Mouse (Mus musculus) neural tube, embryonic 15.5 days (tissue): ENCODE measurements around the gene Syn3. TPM values are rescaled to one million over a fixed set of nuclear protein-coding genes. Genes with fewer than 3 reads are reported as not detected.
"Not testable (repeated sequence)": the region's sequence is repeated elsewhere in the genome, so short reads cannot be mapped to it uniquely, and the experiment has no call there.

Experiments
- ATAC-seq: fragments of 200-750 bp; cut with Nextera tagmentation; 2 replicates; pipeline ENCODE4 v1.8.0; 2017; ENCODE audit warnings: mild to moderate bottlenecking, moderate TSS enrichment, moderate library complexity; ENCODE audit not compliant: low FRiP score
- H3K27ac ChIP-seq: fragments of 300-500 bp; sonication (generic); replicated peaks from 2 replicates; pipeline ENCODE4 v1.5.1; 2015; ENCODE audit warnings: mild to moderate bottlenecking, inconsistent platforms
- H3K27me3 ChIP-seq: fragments of 300-500 bp; sonication (generic); replicated peaks from 2 replicates; pipeline ENCODE4 v1.6.1; 2015; ENCODE audit warnings: inconsistent platforms
- H3K36me3 ChIP-seq: fragments of 300-500 bp; sonication (generic); 2 replicates; pipeline ENCODE4 v1.6.1; 2015; ENCODE audit warnings: inconsistent platforms
- H3K4me1 ChIP-seq: fragments of 300-500 bp; sonication (generic); 2 replicates; pipeline ENCODE4 v1.6.1; 2015; ENCODE audit warnings: inconsistent platforms
- H3K4me2 ChIP-seq: fragments of 300-500 bp; sonication (generic); 2 replicates; pipeline ENCODE4 v1.6.1; 2015; ENCODE audit warnings: inconsistent platforms, mild to moderate bottlenecking, moderate library complexity
- H3K4me3 ChIP-seq: fragments of 300-500 bp; sonication (generic); replicated peaks from 2 replicates; pipeline ENCODE4 v1.5.1; 2015; ENCODE audit warnings: mild to moderate bottlenecking, inconsistent platforms
- H3K9ac ChIP-seq: fragments of 300-500 bp; sonication (generic); replicated peaks from 2 replicates; pipeline ENCODE4 v1.6.1; 2015; ENCODE audit warnings: mild to moderate bottlenecking, inconsistent platforms
- H3K9me3 ChIP-seq: fragments of 300-500 bp; sonication (generic); replicated peaks from 2 replicates; pipeline ENCODE4 v1.6.1; 2016; ENCODE audit warnings: inconsistent platforms
- WGBS: fragments of 180-500 bp; shearing (Covaris S2); methylation state at CpG from one replicate; pipeline ENCODE4 v1.1.7; 2015; ENCODE audit warnings: mixed read lengths; 5-methylcytosine and 5-hydroxymethylcytosine counted together
- polyA plus RNA-seq: library from polyadenylated mRNA; unstranded; fragments of >200 nt; fragmentation: Nextera tagmentation; extraction: Ambion mirVana; gene quantifications from 2 replicates; pipeline ENCODE4 v1.2.1, GENCODE M21; 2015

The Syn3 gene
- 24.4 and 29.0 TPM in 2 replicates for polyA plus RNA-seq

- H3K4me3 ChIP-seq: peak within 1 kb of the TSS; percentile 66
- H3K4me1 ChIP-seq: peaks cover 22% of the 10 kb centered on the region
- peak within 1 kb of the TSS; percentile 87 for H3K27ac ChIP-seq
- peak within 1 kb of the TSS; percentile 74 for H3K4me2 ChIP-seq
- ATAC-seq: peak; percentile 99
- H3K9ac ChIP-seq: peak within 1 kb of the TSS; percentile 75
- H3K9me3 ChIP-seq: no peaks in the 10 kb centered on the region
- H3K27me3 ChIP-seq: no peaks in the 10 kb centered on the region
- WGBS: under 1% methylated on average over 21 of the region's 21 CpGs
- no peaks in the 10 kb centered on the region for H3K36me3 ChIP-seq
Measured at GRCm38 (mm10) chr10:86498673-86499391, at the start of gene Syn3. TSS of gene Syn3 (minus strand) at chr10:86498896.

DNA sequence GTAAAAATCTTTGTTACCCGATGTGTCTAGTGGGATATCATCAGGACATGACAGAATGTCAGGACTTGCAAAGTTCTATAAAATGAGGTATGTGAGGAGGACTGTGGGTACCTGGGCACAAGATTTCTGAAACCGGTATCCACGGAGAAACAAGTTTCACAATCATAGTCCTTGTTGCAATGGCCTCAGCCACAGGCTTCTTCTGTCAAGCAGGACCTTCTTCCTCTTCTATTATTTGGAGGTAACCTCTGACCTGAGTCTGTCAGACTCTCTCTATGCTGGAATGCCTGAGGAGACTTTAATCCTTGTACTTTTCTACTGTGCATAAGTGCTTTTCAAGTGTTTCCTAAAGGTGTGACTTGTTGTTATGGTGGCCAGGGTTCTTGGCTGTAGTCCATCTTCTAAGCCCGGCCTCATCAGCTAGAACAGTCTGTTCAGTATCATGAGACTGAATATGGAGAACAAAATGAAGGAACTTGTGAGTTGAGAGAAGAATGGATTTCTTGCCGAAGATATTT lies 27.7 kb upstream of the Syn3 start:
- not testable (repeated sequence) for H3K27me3 ChIP-seq, ATAC-seq, H3K9ac ChIP-seq, H3K4me2 ChIP-seq, H3K4me1 ChIP-seq, H3K27ac ChIP-seq, H3K4me3 ChIP-seq, H3K9me3 ChIP-seq, H3K36me3 ChIP-seq
- 94% methylated on average over 4 of the region's 5 CpGs for WGBS

GRCm38 (mm10) chr10:86513801-86514200 lies 15.1 kb upstream of the Syn3 start:
- H3K36me3 ChIP-seq: no peaks in the 10 kb centered on the region
- no peak for ATAC-seq
- H3K9me3 ChIP-seq: no peaks in the 10 kb centered on the region

DNA sequence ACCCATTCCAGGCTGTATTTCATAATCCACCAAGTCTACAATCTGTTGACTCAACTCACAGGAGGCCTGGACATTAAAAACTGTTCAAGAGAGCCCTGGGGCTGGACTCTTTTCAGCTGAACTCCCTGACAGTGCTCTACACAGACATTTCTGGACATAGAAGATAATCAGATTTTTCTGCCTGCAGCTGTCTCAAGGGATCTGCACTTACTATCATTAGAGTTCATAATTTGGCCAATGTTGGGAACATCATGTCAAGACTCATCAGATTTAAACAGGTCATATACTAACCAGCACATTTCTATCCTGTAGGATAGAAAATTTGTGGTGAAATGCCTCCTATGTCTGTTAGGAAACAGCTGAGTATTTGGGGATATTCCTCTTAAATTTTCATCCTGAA lies 12.2 kb upstream of the Syn3 start:
- ATAC-seq: no peak
- Histone ChIP-seq H3K36me3 (no peaks in the 10 kb centered on the region), H3K9ac (no peak overlapping the region), H3K4me1 (no peaks in the 10 kb centered on the region), H3K27ac (no peak overlapping the region), H3K9me3 (no peaks in the 10 kb centered on the region), H3K27me3 (no peaks in the 10 kb centered on the region), H3K4me2 (no peak overlapping the region), H3K4me3 (no peak overlapping the region)

More at GRCm38 (mm10) chr10:86513801-86514200, 15.1 kb upstream of the Syn3 start:
- Histone ChIP-seq H3K4me2 (no peak overlapping the region), H3K4me1 (no peaks in the 10 kb centered on the region), H3K27me3 (no peaks in the 10 kb centered on the region), H3K4me3 (no peak overlapping the region), H3K9ac (no peak overlapping the region), H3K27ac (no peak overlapping the region)
- WGBS: 92% methylated on average over 4 of the region's 4 CpGs

- H3K9ac ChIP-seq: no peak overlapping the region
- no peak overlapping the region for H3K4me2 ChIP-seq
- H3K9me3 ChIP-seq: no peaks in the 10 kb centered on the region
- no peak overlapping the region for H3K27ac ChIP-seq
- H3K27me3 ChIP-seq: no peaks in the 10 kb centered on the region
- 74% methylated on average over 2 of the region's 2 CpGs for WGBS
- H3K4me3 ChIP-seq: no peak overlapping the region
- H3K4me1 ChIP-seq: peaks cover 17% of the 10 kb centered on the region
- no peaks in the 10 kb centered on the region for H3K36me3 ChIP-seq
- no peak for ATAC-seq
Measured at GRCm38 (mm10) chr10:86502063-86502462, 3.4 kb upstream of the Syn3 start.

DNA sequence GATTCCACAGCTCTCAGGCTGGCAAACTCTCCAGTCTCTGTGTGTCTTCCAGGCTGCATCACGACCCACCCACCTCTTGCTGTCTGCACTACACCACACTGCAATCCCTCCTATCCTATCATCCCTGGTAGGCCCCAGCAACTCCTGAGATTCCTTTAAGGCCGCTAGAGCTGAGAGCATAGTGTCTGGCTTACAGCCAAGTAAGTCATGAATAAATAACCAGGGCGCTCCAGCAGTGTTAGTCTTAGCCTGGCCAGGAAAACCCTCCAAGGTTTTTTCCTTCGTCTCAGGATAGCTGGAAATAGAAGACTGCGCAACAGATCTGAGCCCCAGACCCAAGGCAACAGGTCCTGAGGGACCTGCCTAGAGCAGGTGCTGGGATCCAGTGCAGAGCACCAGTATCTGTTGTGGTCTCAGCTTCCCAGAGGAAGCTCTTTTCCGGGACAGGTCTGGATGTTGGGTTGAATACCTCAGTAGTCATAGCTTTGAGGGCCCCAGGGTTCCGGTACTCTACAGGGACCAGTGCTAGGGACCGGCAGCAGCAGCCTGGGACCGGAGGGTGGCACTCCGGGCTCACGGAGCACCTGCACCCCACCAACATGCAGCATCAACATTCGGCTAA lies 534 bp downstream of the Syn3 start:
- Histone ChIP-seq H3K27ac (peak overlapping the region; percentile 87), H3K27me3 (no peaks in the 10 kb centered on the region), H3K36me3 (no peaks in the 10 kb centered on the region), H3K4me3 (peak overlapping the region; percentile 66), H3K4me1 (peaks cover 22% of the 10 kb centered on the region), H3K4me2 (peak overlapping the region; percentile 74), H3K9ac (peak overlapping the region; percentile 75), H3K9me3 (no peaks in the 10 kb centered on the region)
- ATAC-seq: peak; percentile 84
- 1% methylated on average over 12 of the region's 12 CpGs for WGBS

DNA sequence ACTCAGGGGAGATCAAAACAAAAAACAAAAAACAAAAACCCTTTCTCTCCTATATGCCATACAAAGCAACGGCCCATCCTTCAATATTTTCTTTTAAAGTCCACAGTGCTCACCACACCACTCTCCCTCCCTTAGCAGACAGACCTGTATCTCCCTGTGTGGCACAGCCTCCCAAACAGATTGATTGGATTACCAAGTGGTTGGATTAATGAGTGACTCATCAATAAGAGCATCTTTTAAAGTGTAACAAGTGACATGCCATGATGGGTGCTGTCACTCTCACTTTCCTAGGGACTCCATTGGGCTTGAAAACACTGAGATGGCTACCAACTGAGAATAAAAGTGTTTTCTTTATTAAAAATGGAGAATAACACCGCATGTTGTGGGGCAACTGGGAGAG lies 2.8 kb downstream of the Syn3 start:
- no peak overlapping the region for H3K27ac ChIP-seq
- no peaks in the 10 kb centered on the region for H3K27me3 ChIP-seq
- H3K9me3 ChIP-seq: no peaks in the 10 kb centered on the region
- H3K4me1 ChIP-seq: peaks cover 31% of the 10 kb centered on the region
- no peak overlapping the region for H3K9ac ChIP-seq
- no peaks in the 10 kb centered on the region for H3K36me3 ChIP-seq
- no peak for ATAC-seq
- no peak overlapping the region for H3K4me2 ChIP-seq
- WGBS: 83% methylated on average over 2 of the region's 2 CpGs
- no peak overlapping the region for H3K4me3 ChIP-seq

- H3K4me3 ChIP-seq: no peak overlapping the region
- 72% methylated on average over 5 of the region's 5 CpGs for WGBS
- no peak overlapping the region for H3K27ac ChIP-seq
- no peak overlapping the region for H3K4me2 ChIP-seq
- no peak overlapping the region for H3K9ac ChIP-seq
- no peaks in the 10 kb centered on the region for H3K9me3 ChIP-seq
- H3K27me3 ChIP-seq: no peaks in the 10 kb centered on the region
- no peaks in the 10 kb centered on the region for H3K36me3 ChIP-seq
- H3K4me1 ChIP-seq: peaks cover 47% of the 10 kb centered on the region
- ATAC-seq: no peak
Measured at GRCm38 (mm10) chr10:86493140-86493539, 5.6 kb downstream of the Syn3 start.

DNA sequence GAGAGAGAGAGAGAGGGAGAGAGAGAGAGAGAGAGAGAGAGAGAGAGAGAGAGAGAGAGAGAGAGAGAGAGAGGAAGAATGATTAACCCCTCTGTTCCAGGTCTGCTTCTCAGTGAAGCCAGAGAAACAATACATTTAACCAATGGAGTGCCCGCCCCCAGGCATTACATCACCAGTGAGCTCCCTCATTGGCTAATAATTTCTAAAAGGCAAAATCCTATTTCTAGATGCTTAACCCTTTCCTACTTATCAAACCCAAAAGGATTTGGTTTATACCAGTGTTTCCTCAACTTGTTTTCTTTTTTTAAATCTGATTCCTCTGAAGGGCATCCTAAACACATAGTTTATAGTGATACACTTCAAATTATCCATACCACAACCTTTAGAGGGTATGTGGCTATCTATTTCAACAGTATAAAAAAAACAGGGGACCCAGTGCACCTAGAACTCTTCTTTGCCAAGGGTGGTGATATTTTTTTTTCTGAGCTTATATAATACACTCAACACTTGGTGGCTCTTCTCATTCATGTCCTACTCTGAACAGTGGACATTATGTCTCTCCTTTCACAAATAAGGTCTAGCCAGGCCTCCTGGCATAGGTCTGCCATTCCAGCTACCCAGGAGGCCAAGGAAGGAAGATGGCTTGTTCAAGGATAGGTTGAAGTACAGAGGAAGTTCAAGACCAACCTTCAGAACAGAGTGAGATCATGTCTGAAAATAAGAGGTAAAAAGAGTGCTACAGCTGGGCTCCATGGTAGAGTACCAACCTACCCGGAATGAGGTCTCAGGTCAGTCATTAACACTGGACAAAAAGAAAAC lies 6.4 kb downstream of the Syn3 start:
- H3K4me3 ChIP-seq: peak overlapping the region; percentile 49
- WGBS: 39% methylated on average over 2 of the region's 2 CpGs
- peak; percentile 95 for ATAC-seq
- H3K27ac ChIP-seq: peak overlapping the region; percentile 91
- no peaks in the 10 kb centered on the region for H3K36me3 ChIP-seq
- H3K27me3 ChIP-seq: no peaks in the 10 kb centered on the region
- no peaks in the 10 kb centered on the region for H3K9me3 ChIP-seq
- H3K9ac ChIP-seq: peak overlapping the region; percentile 72
- peak overlapping the region; percentile 70 for H3K4me2 ChIP-seq
- peaks cover 39% of the 10 kb centered on the region for H3K4me1 ChIP-seq

DNA sequence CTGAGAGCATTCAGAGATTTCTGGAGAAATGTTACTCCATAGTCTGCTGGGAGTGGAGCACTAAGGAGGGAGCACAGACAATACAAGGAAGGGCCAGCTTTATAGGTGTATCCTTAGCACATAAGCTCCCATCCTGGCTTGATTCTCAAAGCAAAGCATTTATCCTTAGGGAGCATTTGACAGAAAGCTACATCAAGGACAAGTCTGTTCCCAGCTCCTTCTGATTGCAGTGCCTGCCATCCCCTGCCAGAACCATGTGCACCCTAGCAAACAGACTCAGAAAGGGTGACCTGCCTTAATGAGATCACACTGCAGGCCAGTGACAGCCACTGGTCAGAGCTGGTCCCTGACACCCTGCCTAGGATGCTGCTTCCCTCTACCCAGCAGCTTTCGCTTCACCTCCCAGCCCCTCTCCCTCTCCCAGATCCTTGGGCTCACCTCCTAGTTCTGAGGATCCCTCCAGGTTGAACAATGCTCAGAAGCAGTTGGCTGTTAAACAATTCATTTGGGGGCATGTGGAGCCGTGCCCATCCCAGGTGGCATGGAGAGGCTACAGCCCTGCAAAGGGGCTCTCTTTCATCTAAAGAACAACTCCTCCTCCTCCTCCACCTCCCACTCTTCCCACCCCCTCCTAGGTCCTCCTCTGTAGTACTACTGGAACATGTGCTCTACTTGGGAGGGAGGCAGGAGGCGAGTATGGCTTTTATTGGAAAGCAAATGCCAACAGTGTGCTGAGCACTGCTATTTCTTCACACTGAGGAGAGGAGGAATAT lies 7.2 kb downstream of the Syn3 start:
- Histone ChIP-seq H3K9me3 (no peaks in the 10 kb centered on the region), H3K4me1 (peaks cover 31% of the 10 kb centered on the region), H3K27me3 (no peaks in the 10 kb centered on the region), H3K4me3 (peak overlapping the region; percentile 49), H3K27ac (peak overlapping the region; percentile 91), H3K9ac (peak overlapping the region; percentile 72), H3K4me2 (peak overlapping the region; percentile 70), H3K36me3 (no peaks in the 10 kb centered on the region)
- 19% methylated on average over 3 of the region's 3 CpGs for WGBS
- ATAC-seq: peak; percentile 93

DNA sequence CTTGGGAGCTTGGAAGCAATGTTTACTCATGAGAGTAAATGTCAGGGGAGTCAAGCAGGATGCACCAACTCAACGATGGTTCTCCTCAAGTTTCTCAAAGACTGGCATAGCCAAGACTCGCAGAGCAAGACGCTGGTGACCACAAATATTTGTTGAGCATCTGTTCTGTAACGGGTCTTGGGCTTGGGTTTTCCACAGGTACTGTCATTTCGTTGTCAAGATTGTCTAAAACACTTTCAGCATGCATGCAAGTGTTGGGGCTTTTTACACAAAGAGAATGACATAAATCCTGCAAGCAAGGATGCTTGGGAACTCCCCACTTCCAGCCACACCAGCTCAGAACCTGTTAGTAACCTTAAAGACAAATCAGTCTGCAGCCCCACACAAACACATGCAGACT lies 10.2 kb downstream of the Syn3 start:
- Histone ChIP-seq H3K4me3 (no peak overlapping the region), H3K27me3 (no peaks in the 10 kb centered on the region), H3K36me3 (no peaks in the 10 kb centered on the region), H3K9ac (no peak overlapping the region), H3K4me1 (peaks cover 34% of the 10 kb centered on the region), H3K4me2 (peak overlapping the region; percentile 70; the same call in 1 of the 2 replicates), H3K9me3 (no peaks in the 10 kb centered on the region), H3K27ac (no peak overlapping the region)
- 90% methylated on average over 5 of the region's 5 CpGs for WGBS
- ATAC-seq: no peak
